Mouse (Mus musculus) left cerebral cortex, adult 9 months (tissue): ENCODE data around the gene Ptpdc1.

ENCODE experiments used
- DNase-seq, 2 experiments: peaks; one replicate each; pipeline ENCODE4 v3.0.0; 2022; ENCODE audit warnings: low spot score in 2 of 2

Ptpdc1 gene

DNA sequence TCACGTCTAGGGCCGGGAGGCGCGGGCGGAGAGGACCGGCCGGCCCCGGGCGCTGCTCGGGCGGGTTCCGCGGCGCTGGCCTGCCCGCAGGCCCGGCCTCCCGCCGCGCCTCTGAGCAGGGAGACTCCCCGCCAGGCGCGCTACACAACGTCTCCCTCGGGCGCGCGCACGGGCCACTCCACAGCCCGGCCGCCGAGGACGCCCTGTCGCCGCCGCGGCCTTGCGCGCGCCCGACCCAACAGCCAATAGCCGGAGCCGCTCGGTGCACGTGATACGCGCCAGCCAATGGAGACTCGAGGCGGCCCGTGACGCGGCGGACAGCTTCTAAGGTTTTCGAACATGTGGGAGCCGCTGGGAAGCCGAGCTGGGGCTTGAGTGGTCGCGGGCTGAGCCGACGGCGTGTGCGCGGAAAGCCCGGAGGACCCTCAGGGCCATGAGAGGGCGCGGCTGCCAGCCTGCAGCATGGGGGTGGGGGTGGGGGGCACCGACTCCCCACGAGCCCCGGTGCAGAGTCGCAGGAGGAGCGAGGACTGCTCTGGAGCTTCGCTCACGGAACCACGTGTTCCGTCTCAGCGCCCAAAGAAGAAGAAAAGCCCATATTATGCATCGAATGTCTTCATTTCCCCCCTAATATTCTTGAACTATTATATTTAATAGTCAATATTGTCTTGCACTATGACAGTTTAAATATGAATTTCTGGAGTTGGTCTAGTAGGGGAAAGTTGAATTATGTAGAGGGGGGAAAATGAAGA lies at the start of gene Ptpdc1:
Ptpdc1 (minus strand) TSS at position 232 of the 752 bp plus-strand sequence.
- peak; percentile 91 to 98 for DNase-seq

DNA sequence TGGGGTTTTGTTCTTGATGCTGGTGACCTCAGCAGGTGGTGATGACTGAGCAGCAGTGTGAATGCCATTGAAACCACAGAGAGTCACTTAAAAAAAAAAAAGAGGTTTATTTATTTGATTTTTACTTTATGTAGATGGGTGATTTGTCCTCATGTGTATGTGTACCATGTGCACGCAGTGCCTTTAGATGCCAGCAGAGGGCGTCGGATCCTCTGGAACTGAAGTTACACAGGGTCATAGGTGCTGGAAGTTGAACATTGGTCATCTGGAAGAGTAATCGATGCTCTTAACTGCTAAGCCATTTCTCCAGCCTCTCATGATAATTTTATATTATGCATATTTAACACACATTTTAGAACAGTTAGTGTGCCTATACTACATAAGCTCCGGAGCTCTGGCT lies 49.1 kb upstream of the Ptpdc1 start:
- DNase-seq = no peak

DNA sequence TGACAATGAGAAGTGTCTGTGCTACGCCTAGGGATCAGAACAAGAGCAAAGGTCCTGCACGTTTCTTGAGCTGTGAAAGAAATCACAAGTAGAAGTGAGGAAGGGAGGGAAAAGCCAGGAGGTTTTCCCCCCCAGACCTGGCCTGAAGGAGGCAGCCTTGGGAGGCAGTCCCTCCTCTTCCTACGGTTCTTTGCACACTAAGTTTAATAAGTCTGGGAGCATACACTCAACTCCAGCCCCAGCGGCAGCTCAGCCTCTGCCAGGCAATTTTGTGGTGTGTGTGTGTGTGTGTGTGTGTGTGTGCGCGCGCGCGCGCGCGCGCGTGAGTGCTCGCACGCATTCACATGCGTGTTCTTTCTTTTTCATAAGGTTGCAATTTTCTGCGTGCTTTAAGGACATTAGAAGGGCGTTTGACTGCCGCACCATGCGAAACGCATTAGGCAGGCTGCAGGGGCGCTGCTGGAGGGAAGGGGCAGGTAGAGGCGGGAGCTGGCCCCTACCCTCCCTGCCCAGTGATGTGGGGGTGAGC lies 46.9 kb upstream of the Ptpdc1 start:
- no peak for DNase-seq

DNA sequence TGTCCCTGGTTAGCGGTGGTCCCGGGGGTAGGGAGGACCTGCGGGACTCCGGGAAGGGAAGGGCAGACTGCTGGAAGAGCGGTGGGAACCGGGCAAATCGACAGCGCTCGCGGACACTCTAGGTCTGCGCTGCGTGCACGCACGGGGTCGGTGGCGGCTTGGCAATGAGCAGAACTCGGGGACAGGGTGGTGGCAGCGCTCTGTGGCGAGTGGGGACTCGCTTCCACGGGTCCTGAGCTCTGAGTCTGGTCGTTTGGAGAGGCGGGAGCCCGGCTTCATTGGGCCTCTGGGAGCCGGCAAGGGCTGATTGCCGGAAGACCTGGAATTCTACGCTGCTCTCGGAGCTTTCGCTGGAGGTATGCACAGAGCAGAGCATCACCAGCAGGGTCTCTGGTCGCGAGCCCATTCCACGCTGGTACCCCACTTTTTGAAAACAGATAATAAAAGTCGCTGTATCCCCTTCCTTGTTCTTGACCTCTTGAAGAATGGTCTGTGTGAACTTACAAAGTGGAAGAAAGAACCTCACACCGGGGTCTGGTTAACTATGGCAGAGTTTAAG lies 43.6 kb upstream of the Ptpdc1 start:
- no peak for DNase-seq

DNA sequence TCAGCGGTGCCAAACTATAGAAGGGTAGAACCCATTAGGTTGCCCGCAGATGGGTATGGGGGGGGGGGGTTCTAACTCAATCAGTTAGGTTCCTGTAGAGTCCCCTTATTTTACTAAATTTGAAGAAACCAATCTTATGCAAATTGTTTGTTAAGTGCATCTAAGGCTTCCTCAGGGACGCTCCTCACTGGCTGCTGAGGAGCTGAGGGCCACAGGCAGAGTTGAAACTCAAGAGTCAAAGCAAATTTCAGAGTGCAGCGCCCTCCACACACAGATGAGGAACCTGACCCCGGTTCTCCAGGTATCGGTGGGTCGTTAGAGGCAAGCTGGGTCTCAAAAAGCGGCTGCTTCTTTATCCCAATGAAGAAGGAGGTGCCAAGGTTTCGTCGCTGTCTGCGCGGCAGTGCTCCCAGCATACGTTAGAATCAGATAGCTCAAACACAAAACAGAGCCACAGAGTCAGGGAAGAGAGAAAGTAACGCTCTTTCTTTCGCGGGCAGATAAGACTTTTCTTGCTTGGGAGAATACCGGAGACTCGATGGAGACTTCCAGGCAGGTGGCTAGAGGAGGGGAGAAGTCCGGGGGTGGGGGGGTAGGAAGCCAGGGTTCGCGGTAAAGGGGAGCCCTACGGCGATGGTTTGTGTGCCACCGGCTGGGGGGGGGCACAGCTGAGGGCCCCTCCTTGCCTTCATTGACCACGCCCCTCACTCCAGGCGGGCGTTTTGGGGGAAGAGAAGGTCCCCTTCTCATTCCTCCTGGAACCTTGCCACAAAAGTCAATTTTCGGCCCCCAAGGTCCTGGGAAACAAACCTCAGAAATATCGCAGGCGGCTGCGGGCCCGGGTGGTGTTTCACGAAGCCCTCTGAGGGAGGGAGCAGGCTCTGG lies 42.9 kb upstream of the Ptpdc1 start:
- no peak for DNase-seq

DNA sequence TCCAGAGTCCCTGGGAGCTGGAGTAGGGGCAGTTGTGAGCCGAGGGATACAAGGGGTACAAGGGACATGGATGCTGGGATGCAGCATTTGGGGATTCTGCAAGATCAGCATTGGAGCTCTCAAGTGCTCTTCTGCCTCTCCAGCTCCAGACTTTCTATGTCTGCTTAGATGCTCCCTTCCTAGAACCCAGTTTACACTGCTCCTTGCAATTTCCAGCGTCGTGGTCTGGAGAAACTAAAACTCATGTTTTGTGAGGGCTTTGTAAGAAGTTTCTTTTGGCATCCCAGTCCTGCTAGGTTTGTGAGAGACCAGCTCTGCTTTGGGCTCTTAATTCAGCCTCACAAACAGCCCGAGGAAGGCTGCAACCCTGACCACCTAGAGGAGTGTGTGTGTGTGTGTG lies 42.0 kb upstream of the Ptpdc1 start:
- no peak for DNase-seq

DNA sequence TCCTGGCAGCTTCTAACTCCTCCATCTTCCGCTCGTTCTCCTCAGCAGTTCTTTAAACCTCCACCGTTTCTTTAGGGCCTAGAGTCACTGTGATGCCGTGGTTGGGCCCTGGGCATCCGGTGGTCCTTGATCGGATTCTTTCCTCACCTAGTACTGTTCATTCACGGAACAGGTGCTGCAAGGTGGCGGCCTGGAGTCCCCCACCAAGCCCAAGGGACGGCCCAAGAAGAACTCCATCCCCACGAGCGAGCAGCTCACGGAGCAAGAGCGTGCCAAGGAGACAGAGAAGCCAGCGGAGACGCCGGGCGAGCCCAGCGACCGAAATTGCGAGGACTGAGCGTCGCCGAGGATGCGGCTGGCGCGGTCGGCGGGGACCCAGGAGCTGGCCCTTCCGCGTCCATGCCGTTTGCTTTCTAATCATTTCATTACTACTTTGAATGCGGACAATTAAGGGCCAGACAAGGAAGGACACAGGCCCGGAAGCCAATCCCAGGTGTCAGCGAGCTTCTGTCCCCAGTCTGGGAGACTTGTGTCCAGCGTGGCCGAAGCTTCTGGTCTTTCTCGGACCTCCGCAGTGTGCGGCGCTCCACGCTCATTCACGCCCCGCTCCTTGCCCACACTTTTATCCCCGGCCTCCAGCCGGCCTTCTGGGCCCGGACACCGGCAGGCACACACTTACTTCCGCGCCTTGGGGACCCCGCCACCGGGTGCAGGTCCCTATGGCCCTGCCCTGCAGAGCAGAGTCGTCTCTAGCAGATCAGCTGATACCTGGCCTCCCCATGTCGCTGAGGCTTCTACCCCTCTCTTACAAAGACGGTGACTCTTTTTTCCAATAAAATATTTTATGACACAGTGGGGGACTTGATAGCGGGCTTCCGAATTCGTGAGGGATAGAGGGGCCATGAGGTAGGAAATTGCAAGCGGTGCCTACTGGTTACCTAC lies 40.5 kb upstream of the Ptpdc1 start:
- no peak for DNase-seq

DNA sequence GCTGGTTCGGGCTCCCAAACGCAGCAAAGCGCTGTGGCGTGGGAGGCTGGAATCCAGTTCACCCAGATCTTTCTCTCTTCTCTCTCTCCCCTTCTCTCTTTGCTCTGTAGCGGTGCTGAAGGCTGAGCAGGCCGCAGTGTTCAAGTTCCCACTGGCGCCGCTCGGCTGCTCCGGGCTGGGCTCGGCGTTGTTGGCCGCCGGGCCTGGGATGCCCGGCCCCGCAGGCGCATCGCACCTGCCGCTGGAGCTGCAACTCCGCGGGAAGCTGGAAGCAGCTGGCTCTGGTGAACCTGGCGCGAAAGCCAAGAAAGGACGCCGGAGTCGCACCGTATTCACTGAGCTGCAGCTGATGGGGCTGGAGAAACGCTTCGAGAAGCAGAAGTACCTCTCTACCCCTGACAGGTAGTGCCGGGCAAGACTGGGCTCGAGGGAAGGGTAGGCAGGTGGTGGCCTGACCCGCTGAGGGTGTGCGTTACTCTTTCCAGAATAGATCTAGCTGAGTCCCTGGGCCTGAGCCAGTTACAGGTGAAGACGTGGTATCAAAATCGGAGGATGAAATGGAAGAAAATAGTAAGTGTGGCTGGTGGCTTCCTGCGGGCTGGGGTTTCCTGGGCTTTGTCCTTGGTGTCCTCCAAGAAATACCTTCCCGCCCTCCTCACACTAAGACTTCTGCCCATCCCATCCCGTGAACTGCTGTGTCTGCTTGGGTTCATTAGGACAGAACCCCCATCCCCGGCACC lies 39.6 kb upstream of the Ptpdc1 start:
- DNase-seq = no peak

DNA sequence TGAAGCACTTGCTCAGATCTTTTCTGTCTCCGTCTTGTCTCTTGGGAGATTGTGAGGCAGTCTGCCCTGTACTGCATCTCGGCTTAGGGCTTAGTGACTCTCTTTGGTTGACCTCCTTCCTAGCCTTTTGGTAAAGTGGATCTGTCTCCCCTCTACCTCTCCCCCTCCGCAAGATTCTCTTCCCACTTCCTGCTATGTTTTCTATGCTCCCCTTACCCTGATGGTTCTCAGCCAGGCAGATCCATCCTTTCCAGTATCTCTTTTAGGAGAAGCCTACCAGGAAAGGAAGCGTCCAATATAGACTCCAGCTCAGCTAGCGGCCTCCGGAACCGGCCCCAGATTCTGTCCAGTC lies 38.5 kb upstream of the Ptpdc1 start:
- DNase-seq = no peak

DNA sequence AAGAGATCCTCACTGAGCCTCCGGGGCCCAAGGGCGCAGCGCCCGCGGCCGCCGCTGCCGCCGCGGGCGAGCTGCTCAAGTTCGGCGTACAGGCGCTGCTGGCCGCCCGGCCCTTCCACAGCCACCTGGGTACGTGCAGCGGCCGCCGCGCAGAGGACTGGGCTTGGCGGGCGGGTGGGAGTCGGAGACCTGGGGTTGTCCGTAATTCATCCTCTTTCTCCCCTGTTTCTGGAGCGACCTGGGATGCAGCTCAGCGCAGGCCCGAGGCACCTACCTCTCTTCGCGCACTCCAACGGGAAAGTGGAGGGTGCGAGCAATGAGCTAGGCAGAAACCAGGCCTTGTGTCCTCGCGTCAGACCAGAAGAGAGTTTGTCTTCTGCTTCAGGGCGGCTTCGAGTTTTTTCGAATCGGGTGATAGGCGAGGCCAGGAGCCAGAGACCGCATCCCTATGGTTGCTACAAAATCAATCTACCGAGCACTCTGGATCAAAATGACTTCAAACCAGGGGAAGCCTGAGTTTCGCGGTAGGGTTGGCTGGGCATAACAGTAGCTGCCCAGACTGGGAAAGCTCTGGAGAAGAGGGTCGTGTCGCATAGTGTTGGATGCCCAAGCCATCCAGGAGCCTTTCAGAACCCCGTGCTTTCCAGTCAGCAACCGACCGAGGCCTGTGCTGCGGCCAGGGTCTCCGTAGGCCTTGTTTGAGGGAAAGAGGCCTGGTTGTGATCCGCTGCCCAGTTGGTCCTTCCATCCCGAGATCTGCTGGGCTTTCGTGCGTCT lies 37.9 kb upstream of the Ptpdc1 start:
- no peak for DNase-seq

DNA sequence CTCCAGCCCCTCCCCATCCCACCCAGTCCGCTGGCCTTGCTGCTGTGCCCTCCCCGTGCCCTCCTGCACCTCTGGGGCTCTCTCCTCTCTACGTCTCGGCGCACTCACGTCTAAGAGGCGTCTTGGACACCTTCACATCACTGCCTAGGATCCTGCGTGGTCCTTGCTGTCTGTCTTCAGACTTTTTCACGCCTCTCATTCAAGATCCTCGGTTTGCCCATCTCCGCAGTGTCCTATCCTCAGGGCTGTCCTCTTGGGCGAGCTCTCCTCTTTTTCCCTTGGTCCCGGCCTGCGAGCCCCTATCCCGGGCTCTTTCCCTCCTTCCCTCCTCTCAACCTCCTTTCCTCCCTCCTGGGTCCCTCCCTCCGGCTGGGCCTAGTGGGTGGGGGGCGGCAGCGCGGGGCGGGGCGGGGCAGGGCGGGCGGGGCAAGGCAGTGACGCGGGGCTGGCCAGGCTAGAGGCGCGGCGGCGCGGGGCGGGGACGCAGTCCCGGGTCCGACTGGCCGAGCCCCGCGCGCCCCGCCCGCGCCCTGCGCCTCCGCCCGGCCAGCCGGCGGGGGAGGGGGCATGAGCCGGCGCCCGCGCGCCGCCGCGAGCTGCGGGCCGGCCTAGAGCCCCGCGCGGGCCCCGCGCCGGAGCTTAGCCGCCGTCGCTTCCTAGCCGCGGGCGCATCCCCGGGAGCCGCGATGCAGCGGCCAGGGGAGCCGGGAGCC lies 37.1 kb upstream of the Ptpdc1 start, which contains the start of gene Barx1:
Barx1 (plus strand) TSS at position 568 of the 713 bp plus-strand sequence.
- no peak for DNase-seq

DNA sequence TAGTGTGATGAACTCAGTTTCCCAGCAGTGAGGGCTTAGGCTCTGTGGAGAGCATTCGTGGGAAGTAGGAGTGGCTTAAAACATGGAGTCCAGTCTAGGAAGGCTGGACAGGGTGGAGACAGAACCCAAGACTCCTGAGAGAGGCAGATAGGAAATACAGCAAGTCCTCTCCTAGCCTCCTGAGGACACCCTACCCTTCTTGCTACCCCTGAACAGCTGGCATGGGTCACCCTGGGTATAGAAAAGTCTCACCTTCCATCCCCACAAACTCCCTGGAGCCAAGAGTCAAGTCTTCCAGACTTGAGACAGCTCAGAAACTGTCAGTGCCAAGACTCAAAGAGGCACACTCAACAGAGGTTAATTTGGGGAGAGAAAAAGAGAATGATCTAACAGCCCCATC lies 36.1 kb upstream of the Ptpdc1 start:
- DNase-seq = no peak

DNA sequence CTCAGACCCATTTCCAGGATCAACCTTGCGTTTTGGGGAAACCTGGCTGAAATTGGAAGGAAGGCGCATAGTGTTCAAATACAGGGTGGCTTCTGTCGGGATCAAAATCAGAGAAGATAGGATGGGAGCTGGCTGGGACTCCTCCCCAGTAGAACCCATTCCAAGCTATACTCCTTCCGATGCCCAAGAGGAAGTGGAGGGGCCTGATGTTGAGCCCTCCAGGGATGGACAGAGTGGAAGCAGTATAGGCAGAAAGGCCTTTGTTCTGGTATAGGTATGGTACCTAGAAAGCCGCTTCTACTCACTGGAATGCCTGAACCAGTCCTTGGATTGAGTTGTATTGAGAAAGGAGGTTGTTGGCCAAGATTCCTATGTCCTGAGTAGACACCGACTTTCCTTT lies 35.3 kb upstream of the Ptpdc1 start:
- DNase-seq = no peak

DNA sequence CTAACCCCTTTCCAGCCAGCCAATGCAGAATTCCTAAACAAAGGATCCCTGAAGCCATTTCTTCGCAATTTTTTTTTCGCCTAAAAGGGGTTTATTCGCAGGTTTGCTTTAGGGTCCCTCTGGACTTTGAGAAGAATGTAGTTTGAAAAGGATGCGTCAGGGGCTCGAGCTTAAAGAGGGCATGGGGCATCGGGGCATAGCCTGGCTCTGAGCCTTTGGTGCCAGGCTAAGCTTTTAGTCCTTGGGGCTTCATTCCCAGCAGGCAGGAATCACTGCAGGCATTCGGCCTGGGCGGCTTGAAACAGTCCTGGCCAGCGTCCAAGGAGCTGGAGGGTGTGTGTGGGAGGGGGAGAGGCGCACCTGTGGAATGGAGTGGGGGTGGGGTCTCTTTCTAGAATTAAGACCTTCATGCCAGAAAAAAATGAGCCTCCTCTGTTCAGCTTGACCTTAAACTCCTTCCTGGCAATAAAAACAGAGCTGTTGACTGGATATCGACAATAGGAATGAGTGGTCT lies 34.8 kb upstream of the Ptpdc1 start:
- no peak for DNase-seq

DNA sequence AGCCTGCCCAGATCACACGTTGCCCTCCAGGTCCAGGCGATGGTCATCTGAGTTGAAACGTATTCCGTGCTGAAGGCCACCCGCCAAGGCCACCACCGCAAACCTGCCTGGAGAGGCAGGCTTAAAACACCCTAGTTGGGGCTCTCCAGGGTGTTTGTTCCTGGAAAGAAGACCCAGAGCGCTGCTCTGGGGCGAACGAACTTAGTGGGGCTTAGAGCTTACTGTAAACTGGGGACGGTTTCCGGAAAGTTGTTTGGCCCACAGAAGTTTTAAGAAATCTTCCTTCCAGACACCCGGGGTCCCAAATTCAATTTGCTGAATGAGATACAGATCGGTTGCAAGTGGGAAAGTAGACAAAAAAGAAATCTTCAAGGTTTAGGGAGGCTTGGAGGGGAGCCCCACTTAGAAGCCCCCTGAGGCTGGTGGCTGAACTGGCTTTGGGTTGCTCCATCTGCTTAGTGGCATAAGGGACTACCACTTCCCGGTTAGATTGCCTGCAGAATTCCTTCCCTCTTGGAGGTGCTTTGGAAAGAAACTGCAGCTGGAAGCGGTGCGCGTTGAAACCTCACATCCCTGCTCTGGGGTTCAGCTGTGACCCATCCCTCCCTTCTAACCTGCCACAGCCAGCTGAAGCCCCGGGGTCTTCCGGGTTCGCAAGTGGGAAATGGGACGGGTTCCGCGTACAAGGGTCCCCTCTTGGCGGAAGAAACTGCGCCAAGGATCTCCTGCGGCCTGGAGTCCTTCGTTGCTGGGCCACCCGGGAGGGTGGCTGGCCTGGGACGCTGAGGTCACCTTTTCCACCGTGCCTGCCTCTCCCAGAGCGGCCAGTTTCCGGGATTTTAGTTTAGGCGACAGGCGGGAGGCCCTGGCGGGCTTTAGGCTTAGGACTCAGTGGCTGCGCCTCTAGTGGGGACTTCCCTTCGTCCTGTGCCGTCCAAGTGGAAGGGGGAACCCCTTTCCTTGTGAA lies 34.1 kb upstream of the Ptpdc1 start:
- DNase-seq = no peak

DNA sequence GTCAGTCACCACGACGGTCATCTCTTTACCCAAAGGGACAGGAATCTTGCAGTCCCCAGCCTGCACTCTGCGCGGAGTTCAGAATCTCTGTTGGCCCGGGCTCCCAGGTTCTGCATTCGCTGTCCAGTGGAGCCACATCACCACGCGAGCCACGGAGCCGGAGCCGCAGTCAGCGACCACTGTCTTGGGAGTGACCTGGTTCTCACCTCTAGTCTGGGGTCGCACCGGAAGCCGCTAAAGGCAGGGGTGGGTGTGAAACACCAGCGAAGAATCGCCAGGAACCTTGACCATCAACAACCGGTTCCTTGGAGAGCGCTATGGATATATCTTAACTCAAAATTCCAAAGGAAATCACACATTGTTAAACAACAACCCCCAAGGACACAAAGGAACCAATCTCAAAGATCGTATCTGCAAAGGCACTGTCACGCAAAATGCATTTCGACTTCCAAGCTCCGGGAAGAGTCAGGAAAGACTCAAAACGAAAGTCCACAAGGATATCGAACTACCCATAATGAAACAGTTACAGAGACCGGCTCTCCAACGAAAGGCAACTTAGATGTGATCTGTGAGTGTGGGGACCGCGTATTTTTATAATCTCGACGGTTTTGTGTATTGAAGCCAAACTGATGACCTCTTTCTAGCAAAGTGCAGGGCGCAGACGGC lies 33.3 kb upstream of the Ptpdc1 start:
- no peak for DNase-seq

DNA sequence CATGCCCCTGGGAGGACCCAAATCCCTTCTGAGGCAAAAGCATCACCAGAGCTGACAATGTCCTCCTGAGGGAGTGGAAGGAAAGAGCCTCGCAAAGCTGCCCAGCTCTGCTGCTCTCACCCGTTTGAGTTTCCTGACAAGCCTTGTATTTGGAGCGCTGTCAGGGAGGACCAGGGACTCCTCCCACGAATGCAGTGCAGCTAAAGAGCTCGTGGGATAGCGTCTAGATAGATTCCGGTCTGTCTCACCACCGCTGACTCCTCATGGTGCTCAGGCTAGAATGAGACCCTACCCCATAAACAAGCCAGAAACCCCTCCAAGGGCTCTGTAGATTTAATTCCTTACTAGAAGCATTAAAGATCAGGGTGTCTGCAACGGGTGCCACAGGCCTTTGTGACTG lies 32.3 kb upstream of the Ptpdc1 start:
- no peak for DNase-seq
